Mouse (Mus musculus): Measurements from ENCODE around the gene Lrrc8a. TPM values are rescaled to one million over a fixed set of nuclear protein-coding genes. Genes with fewer than 3 reads are reported as not detected.

Gene Lrrc8a
- polyA plus RNA-seq, 1 experiment = 45.4 TPM

DNA sequence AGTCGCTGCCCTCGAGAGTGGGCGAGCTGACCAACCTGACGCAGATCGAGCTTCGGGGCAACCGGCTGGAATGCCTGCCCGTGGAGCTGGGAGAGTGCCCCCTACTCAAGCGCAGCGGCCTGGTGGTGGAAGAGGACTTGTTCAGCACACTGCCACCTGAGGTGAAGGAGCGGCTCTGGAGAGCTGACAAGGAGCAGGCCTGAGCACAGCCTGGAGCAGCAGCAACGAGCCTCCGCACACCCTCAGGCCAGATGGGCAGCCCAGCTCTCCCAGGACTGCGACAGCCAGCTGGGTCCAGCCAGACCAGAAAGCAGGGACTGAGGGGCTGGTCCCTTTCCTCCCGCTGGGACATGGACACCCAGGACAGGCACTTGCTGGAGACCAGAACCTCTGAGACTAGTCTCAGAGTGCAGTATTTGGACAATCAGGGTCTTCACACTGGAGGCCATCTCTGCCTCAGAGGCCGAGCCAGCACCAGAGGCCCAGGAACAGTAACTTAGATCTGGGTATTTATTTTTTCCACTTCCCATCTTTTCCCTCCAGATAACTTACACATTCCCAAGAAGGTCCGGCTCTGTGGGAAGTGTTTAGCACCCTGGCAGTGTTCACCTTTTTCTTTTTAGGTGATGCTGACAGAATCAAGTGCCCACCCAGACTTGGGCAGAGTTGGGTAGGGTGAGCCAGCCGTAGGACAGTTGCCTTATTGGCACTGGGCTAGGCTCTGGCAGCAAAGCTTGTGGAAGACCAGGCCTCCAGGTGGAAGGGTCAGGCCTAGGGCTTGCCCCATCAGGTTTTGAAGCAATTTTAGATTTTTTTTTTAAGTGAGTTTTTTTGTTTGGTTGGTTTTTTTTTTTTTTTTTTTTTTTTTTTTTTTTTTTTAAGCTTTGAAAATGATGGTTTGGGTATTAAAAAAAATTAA, 24.7 kb downstream of the Lrrc8a start:
- Histone ChIP-seq H3K4me3 (ENCODE audit: insufficient read depth, low read depth, low read length) (no peak overlapping the region), H3K27ac (ENCODE audit: insufficient read depth, low read depth, low read length) (peak overlapping the region; percentile 32; the same call in 1 of the 2 replicates), H3K36me3 (ENCODE audit: control insufficient read depth, insufficient read depth, low read length) (0 out of 2 replicates have a peak, but pooled peaks cover 2% of the 10 kb centered on the region), H3K27me3 (replicated peaks; ENCODE audit: control insufficient read depth, insufficient read depth, low read length) (no peaks in the 10 kb centered on the region), H3K4me1 (ENCODE audit: control insufficient read depth, insufficient read depth, low read length) (peaks cover 52% of the 10 kb centered on the region)
- peak; percentile 33 for DNase-seq
- no peak for TF ChIP-seq CTCF (conservative IDR thresholded peaks at IDR 0.05; ENCODE audit: insufficient read depth, insufficient read length, low read depth, low read length)
- no peak for TF ChIP-seq POLR2A (IDR thresholded peaks at IDR 0.05; ENCODE audit: low read depth, low read length)
- 89% methylated on average over 18 of the region's 18 CpGs for WGBS

DNA sequence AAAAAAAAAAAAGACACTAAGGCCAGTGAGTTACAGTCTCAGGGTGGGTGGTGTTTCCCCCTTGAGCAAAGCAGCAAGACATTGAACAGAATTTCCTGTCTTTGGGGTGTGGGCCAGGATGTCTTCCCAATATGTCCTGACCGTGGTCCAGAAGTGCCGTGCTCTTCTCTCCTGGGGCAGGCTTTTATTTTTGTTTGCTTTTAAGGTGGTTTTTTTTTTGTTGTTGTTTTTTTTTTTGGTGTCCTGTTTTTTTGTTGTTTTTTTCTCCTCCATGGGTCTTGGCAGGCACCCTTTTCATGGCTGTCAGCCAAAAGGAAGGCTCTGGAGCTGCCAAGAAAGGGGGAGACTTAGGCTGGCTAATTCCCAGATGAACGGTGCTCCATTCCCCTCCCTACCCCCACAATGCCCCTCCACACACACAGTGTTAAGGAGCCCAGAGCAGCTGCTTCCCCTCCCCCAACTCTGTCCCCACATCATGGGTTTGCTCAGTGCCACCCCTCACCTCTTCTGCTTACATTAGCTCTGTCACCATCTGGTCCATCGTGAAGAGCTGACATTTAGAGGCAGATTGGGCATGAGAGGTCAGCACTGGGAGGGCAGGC, 25.4 kb downstream of the Lrrc8a start:
- no peaks in the 10 kb centered on the region for H3K27me3 ChIP-seq (replicated peaks; ENCODE audit: control insufficient read depth, insufficient read depth, low read length)
- H3K4me3 ChIP-seq (ENCODE audit: insufficient read depth, low read depth, low read length) = no peak overlapping the region
- peak; percentile 93 for DNase-seq
- no peak for TF ChIP-seq CTCF (conservative IDR thresholded peaks at IDR 0.05; ENCODE audit: insufficient read depth, insufficient read length, low read depth, low read length)
- no peak for TF ChIP-seq POLR2A (IDR thresholded peaks at IDR 0.05; ENCODE audit: low read depth, low read length)
- H3K36me3 ChIP-seq (ENCODE audit: control insufficient read depth, insufficient read depth, low read length) = no peaks in the 10 kb centered on the region
- peaks cover 53% of the 10 kb centered on the region for H3K4me1 ChIP-seq (ENCODE audit: control insufficient read depth, insufficient read depth, low read length)
- 14% methylated on average over 4 of the region's 4 CpGs for WGBS
- peak overlapping the region; percentile 34 for H3K27ac ChIP-seq (ENCODE audit: insufficient read depth, low read depth, low read length)

DNA sequence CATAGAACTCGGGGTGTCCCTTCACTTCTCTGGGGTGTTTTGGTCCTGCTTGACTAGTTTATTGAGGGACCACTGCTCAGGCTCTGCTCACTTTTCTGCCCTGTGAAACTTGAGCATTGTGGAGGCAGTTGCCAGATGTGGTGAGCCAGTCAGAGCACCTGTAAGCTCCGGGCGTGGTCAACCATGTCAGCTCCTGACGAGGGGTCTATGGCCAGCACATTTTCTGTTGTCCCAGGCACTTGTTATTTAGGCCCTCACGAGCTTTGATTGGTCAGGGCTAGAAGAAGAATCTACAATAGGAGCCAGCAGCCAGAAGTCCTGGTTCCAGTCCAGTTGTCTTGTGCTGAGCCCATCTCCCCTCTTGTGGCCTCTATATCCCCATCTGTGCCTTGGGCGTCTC, 26.3 kb downstream of the Lrrc8a start:
- WGBS = 85% methylated on average over 6 of the region's 6 CpGs
- H3K27ac ChIP-seq (ENCODE audit: insufficient read depth, low read depth, low read length) = peak overlapping the region; percentile 93
- H3K4me1 ChIP-seq (ENCODE audit: control insufficient read depth, insufficient read depth, low read length) = peaks cover 51% of the 10 kb centered on the region

DNA sequence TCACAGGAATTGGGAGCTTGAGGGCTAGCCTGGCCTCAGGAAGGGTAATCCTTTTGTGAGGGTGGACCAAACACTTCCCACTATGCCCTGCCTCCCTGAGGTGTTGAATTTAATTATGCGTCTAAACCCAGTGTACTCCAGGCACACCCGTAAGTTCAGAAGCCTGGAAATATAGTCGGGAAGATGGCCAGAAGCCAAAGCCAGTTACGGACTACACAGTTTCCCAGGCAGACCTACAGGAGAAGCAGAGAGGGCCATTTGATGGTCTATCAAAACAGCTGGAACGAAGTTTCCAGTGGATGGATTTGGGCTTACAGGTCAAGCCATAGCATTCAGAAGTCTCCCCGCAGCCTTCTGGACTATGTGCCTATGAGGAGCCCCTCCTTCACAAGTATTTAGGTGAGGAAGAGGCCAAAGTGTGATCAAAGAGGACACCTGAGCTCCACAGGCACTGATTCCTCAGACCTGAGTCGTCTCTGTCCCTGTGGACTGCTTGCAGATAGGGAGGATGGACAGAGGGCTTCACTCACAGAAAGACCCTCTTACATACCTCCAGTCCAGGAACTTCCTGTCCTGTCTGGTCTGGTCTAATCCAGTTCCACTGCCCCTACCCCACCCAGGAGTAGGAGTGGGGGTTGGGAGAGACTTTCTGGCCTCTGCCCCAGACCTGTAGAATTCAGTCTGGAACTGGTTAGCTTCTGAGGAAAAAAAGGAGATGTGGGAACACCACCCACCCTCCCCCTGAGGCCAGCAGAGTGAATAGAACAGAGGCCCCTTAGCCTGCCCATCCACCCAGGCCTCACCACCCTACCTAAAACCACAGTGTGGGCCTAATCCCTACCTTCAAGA, 27.4 kb downstream of the Lrrc8a start:
- no peak overlapping the region for H3K4me3 ChIP-seq (ENCODE audit: insufficient read depth, low read depth, low read length)
- WGBS = 14% methylated on average over 7 of the region's 7 CpGs
- peak; percentile 63 for DNase-seq
- no peaks in the 10 kb centered on the region for H3K27me3 ChIP-seq (replicated peaks; ENCODE audit: control insufficient read depth, insufficient read depth, low read length)
- peak overlapping the region; percentile 93 for H3K27ac ChIP-seq (ENCODE audit: insufficient read depth, low read depth, low read length)
- no peaks in the 10 kb centered on the region for H3K36me3 ChIP-seq (ENCODE audit: control insufficient read depth, insufficient read depth, low read length)
- peaks cover 52% of the 10 kb centered on the region for H3K4me1 ChIP-seq (ENCODE audit: control insufficient read depth, insufficient read depth, low read length)
- TF ChIP-seq POLR2A (IDR thresholded peaks at IDR 0.05; ENCODE audit: low read depth, low read length) = no peak
- no peak for TF ChIP-seq CTCF (conservative IDR thresholded peaks at IDR 0.05; ENCODE audit: insufficient read depth, insufficient read length, low read depth, low read length)

More for the DNA sequence above, 26.3 kb downstream of the Lrrc8a start:
- TF ChIP-seq CTCF (conservative IDR thresholded peaks at IDR 0.05; ENCODE audit: insufficient read depth, insufficient read length, low read depth, low read length) = no peak
- Histone ChIP-seq H3K27me3 (replicated peaks; ENCODE audit: control insufficient read depth, insufficient read depth, low read length) (no peaks in the 10 kb centered on the region), H3K4me3 (ENCODE audit: insufficient read depth, low read depth, low read length) (no peak overlapping the region), H3K36me3 (ENCODE audit: control insufficient read depth, insufficient read depth, low read length) (no peaks in the 10 kb centered on the region)
- DNase-seq = no peak

DNA sequence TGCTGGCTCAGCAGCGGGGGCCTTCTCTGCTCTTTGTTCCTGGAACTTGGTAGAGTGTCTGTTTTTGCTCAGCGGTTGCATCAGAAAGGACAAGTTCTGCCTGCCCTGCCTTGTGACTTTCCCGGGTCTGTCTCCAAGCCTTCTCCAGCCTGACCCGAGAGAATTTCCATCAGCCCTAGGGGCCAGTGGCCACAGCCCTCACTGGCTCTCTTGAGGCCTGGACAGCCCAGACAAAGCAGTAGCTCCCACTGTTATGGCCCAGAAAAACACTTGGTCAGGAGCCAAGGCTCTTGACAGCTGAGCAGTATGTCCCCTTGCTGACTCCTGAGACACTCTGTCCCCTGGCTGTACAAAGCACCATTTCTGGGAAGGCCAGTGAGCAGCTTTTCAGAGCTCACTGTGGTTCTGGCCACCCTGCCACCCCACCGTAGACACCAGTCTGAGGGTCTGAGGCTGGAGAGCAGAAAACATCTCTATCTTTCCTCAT, 28.3 kb downstream of the Lrrc8a start, which contains the start of gene Phyhd1:
Phyhd1 (plus strand) TSS at position 437 of the 487 bp plus-strand sequence.
- H3K4me1 ChIP-seq (ENCODE audit: control insufficient read depth, insufficient read depth, low read length) = peaks cover 55% of the 10 kb centered on the region
- H3K4me3 ChIP-seq (ENCODE audit: insufficient read depth, low read depth, low read length) = peak within 1 kb of the TSS; percentile 39
- H3K36me3 ChIP-seq (ENCODE audit: control insufficient read depth, insufficient read depth, low read length) = no peaks in the 10 kb centered on the region
- peak within 1 kb of the TSS; percentile 93 for H3K27ac ChIP-seq (ENCODE audit: insufficient read depth, low read depth, low read length)
- 13% methylated on average over 5 of the region's 5 CpGs for WGBS
- DNase-seq = peak; percentile 95
- H3K27me3 ChIP-seq (replicated peaks; ENCODE audit: control insufficient read depth, insufficient read depth, low read length) = no peaks in the 10 kb centered on the region
- TF ChIP-seq POLR2A (IDR thresholded peaks at IDR 0.05; ENCODE audit: low read depth, low read length) (no peak), CTCF (conservative IDR thresholded peaks at IDR 0.05; ENCODE audit: insufficient read depth, insufficient read length, low read depth, low read length) (0 out of 2 replicates have a peak, but pooled peaks have one; percentile 6)

DNA sequence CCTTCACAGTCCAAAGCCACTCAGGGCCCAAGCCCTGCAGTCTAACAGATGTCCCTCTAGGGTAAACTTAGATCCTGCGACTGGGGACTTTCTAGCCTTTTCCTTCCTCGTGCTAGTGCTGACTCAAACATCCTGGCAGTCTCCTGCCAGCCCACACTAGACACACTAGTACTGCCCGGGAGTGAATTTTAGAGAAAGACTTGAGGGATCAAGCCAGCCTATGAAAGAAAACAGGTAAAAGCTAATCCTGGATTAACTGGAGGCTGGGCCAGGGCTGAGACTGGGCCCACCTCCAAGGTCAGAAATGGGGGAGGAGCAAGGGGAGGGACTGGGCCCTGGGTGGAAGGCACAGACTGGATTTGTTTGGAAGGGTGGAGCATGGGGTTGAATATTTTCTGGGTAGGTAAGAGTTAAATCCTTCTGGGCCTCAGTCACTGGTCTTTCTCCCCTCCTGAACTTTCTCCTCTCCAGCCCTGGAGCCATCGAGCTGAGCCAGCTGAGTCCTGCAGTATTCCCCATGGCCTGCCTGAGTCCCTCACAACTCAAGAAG, 29.0 kb downstream of the Lrrc8a start:
- H3K27ac ChIP-seq (ENCODE audit: insufficient read depth, low read depth, low read length) = peak overlapping the region; percentile 93
- 3% methylated on average over 4 of the region's 4 CpGs for WGBS
- H3K36me3 ChIP-seq (ENCODE audit: control insufficient read depth, insufficient read depth, low read length) = no peaks in the 10 kb centered on the region

More for the DNA sequence above, 29.0 kb downstream of the Lrrc8a start:
- peak overlapping the region; percentile 39 for H3K4me3 ChIP-seq (ENCODE audit: insufficient read depth, low read depth, low read length)
- DNase-seq = peak; percentile 97
- TF ChIP-seq POLR2A (IDR thresholded peaks at IDR 0.05; ENCODE audit: low read depth, low read length) (peak; percentile 76), CTCF (conservative IDR thresholded peaks at IDR 0.05; ENCODE audit: insufficient read depth, insufficient read length, low read depth, low read length) (no peak)
- H3K27me3 ChIP-seq (replicated peaks; ENCODE audit: control insufficient read depth, insufficient read depth, low read length) = no peaks in the 10 kb centered on the region
- peaks cover 55% of the 10 kb centered on the region for H3K4me1 ChIP-seq (ENCODE audit: control insufficient read depth, insufficient read depth, low read length)

Data from kidney, adult 2 months (tissue).